Mouse (Mus musculus) embryonic fibroblast, embryonic 13.5 days (primary cell): ENCODE measurements at regions not wholly inside any gene's neighbourhood (a gene's known extent, or its start where the extent isn't known, plus 50 kb on each side); places are given as distances from the start of the nearest gene placed in this dataset.

Source experiments
- CTCF ChIP-seq: IDR thresholded peaks from 2 replicates; pipeline ENCODE4 v1.5.1; 2011; ENCODE audit warnings: mild to moderate bottlenecking, control low read depth, low read length, moderate library complexity, borderline replicate concordance; ENCODE audit not compliant: insufficient read depth
- POLR2A ChIP-seq: IDR thresholded peaks from 2 replicates; pipeline ENCODE4 v1.6.1; 2011; ENCODE audit warnings: low read depth, mild to moderate bottlenecking, control low read depth, low read length, moderate library complexity

DNA sequence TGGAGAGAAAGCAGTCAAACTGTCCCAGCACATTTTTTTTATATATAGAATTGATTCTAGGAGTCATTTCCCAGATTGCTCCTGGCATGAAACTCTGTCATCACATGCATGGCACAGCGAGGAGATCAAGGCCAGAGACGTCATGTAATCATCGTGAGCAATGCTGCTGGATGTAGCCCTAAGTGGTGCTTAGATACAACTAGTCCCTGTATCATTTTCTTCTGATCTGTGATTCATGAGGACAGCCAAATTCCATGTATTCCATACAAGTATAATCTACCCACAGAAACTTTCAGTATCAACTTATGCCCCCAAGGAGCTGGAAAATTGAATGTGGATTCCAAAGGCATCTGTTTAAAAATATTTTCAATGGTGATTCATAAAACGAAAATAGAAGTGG, 87.6 kb upstream of the Prr30 start:
- no peak for TF ChIP-seq CTCF
- no peak for TF ChIP-seq POLR2A
